Mouse (Mus musculus): Measurements from ENCODE around the gene Trappc5. TPM values are rescaled to one million over a fixed set of nuclear protein-coding genes. Genes with fewer than 3 reads are reported as not detected.

Gene Trappc5
- polyA plus RNA-seq, 1 experiment from 2014 or later, result 23.9 TPM

- H3K27me3 ChIP-seq (replicated peaks; ENCODE audit: control insufficient read depth, insufficient read depth, low read length), result 0 out of 2 replicates have a peak, but pooled peaks cover 4% of the 10 kb centered on the region
- no peaks in the 10 kb centered on the region for H3K36me3 ChIP-seq (ENCODE audit: control insufficient read depth, insufficient read depth)
- no peak within 1 kb of the TSS for H3K27ac ChIP-seq (ENCODE audit: low read depth, low read length)
- no peak within 1 kb of the TSS for H3K4me3 ChIP-seq (ENCODE audit: low read depth, low read length)
- no peaks in the 10 kb centered on the region for H3K9me3 ChIP-seq (ENCODE audit: control insufficient read depth)
- no peak within 1 kb of the TSS for H3K9ac ChIP-seq (ENCODE audit: low read depth, low read length)
- H3K4me1 ChIP-seq (replicated peaks; ENCODE audit: control insufficient read depth, insufficient read depth, low read length), result no peaks in the 10 kb centered on the region
- no peak for ATAC-seq
- TF ChIP-seq CTCF (IDR thresholded peaks at IDR 0.05; ENCODE audit: low read depth), result no peak
- WGBS, result 66% methylated on average over 3 of the region's 3 CpGs
- no peak within 1 kb of the TSS for H3K4me2 ChIP-seq (replicated peaks; ENCODE audit: low read depth)
Measured at GRCm38 (mm10) chr8:3655526-3655925, 20.6 kb upstream of the Trappc5 start, which contains the start of gene Retn. Gene Retn, plus strand, starts transcription at chr8:3655770.

GRCm38 (mm10) chr8:3656725-3657381 is 19.2 kb upstream of the Trappc5 start:
- Histone ChIP-seq H3K9ac (ENCODE audit: low read depth, low read length) (no peak overlapping the region), H3K27ac (ENCODE audit: low read depth, low read length) (no peak overlapping the region), H3K4me2 (replicated peaks; ENCODE audit: low read depth) (no peak overlapping the region), H3K36me3 (ENCODE audit: control insufficient read depth, insufficient read depth) (no peaks in the 10 kb centered on the region), H3K4me1 (replicated peaks; ENCODE audit: control insufficient read depth, insufficient read depth, low read length) (no peaks in the 10 kb centered on the region), H3K27me3 (replicated peaks; ENCODE audit: control insufficient read depth, insufficient read depth, low read length) (0 out of 2 replicates have a peak, but pooled peaks cover 4% of the 10 kb centered on the region), H3K9me3 (ENCODE audit: control insufficient read depth) (no peaks in the 10 kb centered on the region), H3K4me3 (ENCODE audit: low read depth, low read length) (no peak overlapping the region)
- TF ChIP-seq CTCF (IDR thresholded peaks at IDR 0.05; ENCODE audit: low read depth), result no peak
- ATAC-seq, result no peak
- WGBS, result 26% methylated on average over 7 of the region's 7 CpGs

GRCm38 (mm10) chr8:3660889-3661288 is 15.2 kb upstream of the Trappc5 start:
- WGBS, result 72% methylated on average over 8 of the region's 8 CpGs
- Histone ChIP-seq H3K9ac (ENCODE audit: low read depth, low read length) (no peak overlapping the region), H3K4me1 (replicated peaks; ENCODE audit: control insufficient read depth, insufficient read depth, low read length) (no peaks in the 10 kb centered on the region), H3K4me3 (ENCODE audit: low read depth, low read length) (no peak overlapping the region), H3K4me2 (replicated peaks; ENCODE audit: low read depth) (no peak overlapping the region), H3K36me3 (ENCODE audit: control insufficient read depth, insufficient read depth) (no peaks in the 10 kb centered on the region), H3K9me3 (ENCODE audit: control insufficient read depth) (no peaks in the 10 kb centered on the region), H3K27ac (ENCODE audit: low read depth, low read length) (no peak overlapping the region), H3K27me3 (replicated peaks; ENCODE audit: control insufficient read depth, insufficient read depth, low read length) (0 out of 2 replicates have a peak, but pooled peaks cover under 1% of the 10 kb centered on the region)
- ATAC-seq, result no peak
- TF ChIP-seq CTCF (IDR thresholded peaks at IDR 0.05; ENCODE audit: low read depth), result no peak

- ATAC-seq, result no peak
- Histone ChIP-seq H3K9ac (ENCODE audit: low read depth, low read length) (no peak overlapping the region), H3K4me3 (ENCODE audit: low read depth, low read length) (no peak overlapping the region), H3K27me3 (replicated peaks; ENCODE audit: control insufficient read depth, insufficient read depth, low read length) (no peaks in the 10 kb centered on the region), H3K36me3 (ENCODE audit: control insufficient read depth, insufficient read depth) (no peaks in the 10 kb centered on the region), H3K4me1 (replicated peaks; ENCODE audit: control insufficient read depth, insufficient read depth, low read length) (no peaks in the 10 kb centered on the region), H3K4me2 (replicated peaks; ENCODE audit: low read depth) (no peak overlapping the region), H3K9me3 (ENCODE audit: control insufficient read depth) (no peaks in the 10 kb centered on the region), H3K27ac (ENCODE audit: low read depth, low read length) (no peak overlapping the region)
- no peak for TF ChIP-seq CTCF (IDR thresholded peaks at IDR 0.05; ENCODE audit: low read depth)
- WGBS, result 39% methylated on average over 5 of the region's 5 CpGs
Measured at GRCm38 (mm10) chr8:3664405-3664804, 11.7 kb upstream of the Trappc5 start.

GRCm38 (mm10) chr8:3665507-3665906 is 10.6 kb upstream of the Trappc5 start, which contains the start of gene Mcemp1:
Gene Mcemp1, plus strand, starts transcription at chr8:3665754.
- H3K9me3 ChIP-seq (ENCODE audit: control insufficient read depth), result no peaks in the 10 kb centered on the region
- no peak within 1 kb of the TSS for H3K4me3 ChIP-seq (ENCODE audit: low read depth, low read length)
- no peaks in the 10 kb centered on the region for H3K27me3 ChIP-seq (replicated peaks; ENCODE audit: control insufficient read depth, insufficient read depth, low read length)
- no peak within 1 kb of the TSS for H3K9ac ChIP-seq (ENCODE audit: low read depth, low read length)
- ATAC-seq, result no peak
- no peak within 1 kb of the TSS for H3K27ac ChIP-seq (ENCODE audit: low read depth, low read length)
- no peaks in the 10 kb centered on the region for H3K36me3 ChIP-seq (ENCODE audit: control insufficient read depth, insufficient read depth)
- H3K4me1 ChIP-seq (replicated peaks; ENCODE audit: control insufficient read depth, insufficient read depth, low read length), result no peaks in the 10 kb centered on the region
- H3K4me2 ChIP-seq (replicated peaks; ENCODE audit: low read depth), result no peak within 1 kb of the TSS
- 71% methylated on average over 6 of the region's 6 CpGs for WGBS
- TF ChIP-seq CTCF (IDR thresholded peaks at IDR 0.05; ENCODE audit: low read depth), result no peak

GRCm38 (mm10) chr8:3670388-3670787 is 5.7 kb upstream of the Trappc5 start:
- Histone ChIP-seq H3K9me3 (ENCODE audit: control insufficient read depth) (no peaks in the 10 kb centered on the region), H3K4me1 (replicated peaks; ENCODE audit: control insufficient read depth, insufficient read depth, low read length) (no peaks in the 10 kb centered on the region), H3K27me3 (replicated peaks; ENCODE audit: control insufficient read depth, insufficient read depth, low read length) (no peaks in the 10 kb centered on the region), H3K27ac (ENCODE audit: low read depth, low read length) (no peak overlapping the region), H3K36me3 (ENCODE audit: control insufficient read depth, insufficient read depth) (no peaks in the 10 kb centered on the region), H3K4me2 (replicated peaks; ENCODE audit: low read depth) (no peak overlapping the region), H3K9ac (ENCODE audit: low read depth, low read length) (no peak overlapping the region), H3K4me3 (ENCODE audit: low read depth, low read length) (no peak overlapping the region)
- 85% methylated on average over 2 of the region's 2 CpGs for WGBS
- ATAC-seq, result no peak
- no peak for TF ChIP-seq CTCF (IDR thresholded peaks at IDR 0.05; ENCODE audit: low read depth)

Measured in intestine, postnatal 0 days (tissue).